Comparison of ENCODE assay signal across 25 mouse cellular contexts in genomic region chr5:32014786-32015185, GRCm38 (mm10).
DNase-seq lines count a peak whose midpoint lies in the region; ATAC-seq and TF ChIP-seq lines count a peak whose summit lies in the region.
"Had no signal": no experiment of that assay in that cellular context is flagged by ENCODE, and none has a peak within 500 bp of the region (broad histone marks: within the 10 kb centered on the region; RNA-seq: fewer than 3 reads in every experiment).

No protein-coding gene starts in this region.

- no peaks in the 10 kb centered on the region for H3K79me2 ChIP-seq in CH12.LX (replicated peaks; ENCODE audit: control insufficient read depth, extremely low read depth, insufficient read depth, poor library complexity, severe bottlenecking)

- no peak for TF ChIP-seq RAD21 in CH12.LX (IDR thresholded peaks at IDR 0.05; ENCODE audit: low read depth, low read length)

- dilution Hi-C loops in CH12.LX (cut with MboI; ENCODE audit: extremely low pct_ligation_motif_present, extremely low pct_unique_long_range_greater_than_20kb, low sequenced_read_pairs): no loop called here

- no peak overlapping the region for H3K4me2 ChIP-seq in CH12.LX (ENCODE audit: insufficient read depth, low read depth, poor library complexity, severe bottlenecking)
- H3K4me2 ChIP-seq in midbrain, embryonic 15.5 days: no peak overlapping the region
- H3K4me2 ChIP-seq: embryonic facial prominence, embryonic 13.5 days; embryonic facial prominence, embryonic 15.5 days; forebrain, embryonic 12.5 days had no signal

- H3K27me3 ChIP-seq in heart, embryonic 10.5 days (ENCODE audit: insufficient read depth, poor library complexity, severe bottlenecking): no peaks in the 10 kb centered on the region
- H3K27me3 ChIP-seq in CH12.LX (replicated peaks): no peaks in the 10 kb centered on the region
- no peaks in the 10 kb centered on the region for H3K27me3 ChIP-seq in midbrain, embryonic 15.5 days (replicated peaks)
- H3K27me3 ChIP-seq: embryonic facial prominence, embryonic 13.5 days; embryonic facial prominence, embryonic 15.5 days; forebrain, embryonic 12.5 days had no signal

- H3K4me1 ChIP-seq in heart, embryonic 10.5 days: peaks cover 20% of the 10 kb centered on the region; the same call in 1 of the 2 replicates
- peaks cover 4 to 31% of the 10 kb centered on the region in 2 experiments; a peak in 3 of 4 replicates for H3K4me1 ChIP-seq in CH12.LX (ENCODE audit: control insufficient read depth in 1 of 2, insufficient read depth in 2 of 2)
- H3K4me1 ChIP-seq in midbrain, embryonic 15.5 days: no peaks in the 10 kb centered on the region
- H3K4me1 ChIP-seq: embryonic facial prominence, embryonic 13.5 days; embryonic facial prominence, embryonic 15.5 days; forebrain, embryonic 10.5 days; forebrain, embryonic 12.5 days had no signal

- in situ Hi-C loops in CH12.LX (cut with MboI; ENCODE audit: low pct_ligation_motif_present, low pct_unique_long_range_greater_than_20kb, low sequenced_read_pairs): no loop called here

- peak; percentile 50 for DNase-seq in heart, embryonic 10.5 days (ENCODE audit: low spot score)
- DNase-seq in heart, postnatal 14 days: no peak
- DNase-seq in A20 (ENCODE audit: low read depth, low spot score): peak; percentile 70
- no peak for DNase-seq in CH12.LX (ENCODE audit: extremely low read depth)
- no peak for DNase-seq in gastrocnemius, postnatal 10 days
- DNase-seq: adrenal gland, adult 2 months; adrenal gland, postnatal 10 days; adrenal gland, postnatal 25 days; B cell, adult 2 months; cerebellum, adult 11 months; cerebellum, adult 18-20 months; cerebellum, adult 8-10 months; cerebellum, adult 9-11 months; cerebellum, postnatal 14 days; cerebellum, postnatal 36 days; embryo, embryonic 11 days had no signal

- no peak overlapping the region for H3K4me3 ChIP-seq in heart, embryonic 10.5 days
- no peak overlapping the region for H3K4me3 ChIP-seq in CH12.LX (replicated peaks in 1 of 3; ENCODE audit: low read depth in 2 of 3, low read length in 2 of 3, poor library complexity in 1 of 3)
- H3K4me3 ChIP-seq in midbrain, embryonic 15.5 days: no peak overlapping the region
- H3K4me3 ChIP-seq: embryonic facial prominence, embryonic 13.5 days; embryonic facial prominence, embryonic 15.5 days; erythroblast, embryonic 14.5 days; forebrain, embryonic 10.5 days; forebrain, embryonic 12.5 days had no signal

- H3K9me3 ChIP-seq in heart, embryonic 10.5 days: no peaks in the 10 kb centered on the region
- no peaks in the 10 kb centered on the region for H3K9me3 ChIP-seq in CH12.LX (replicated peaks; ENCODE audit: low read length)
- H3K9me3 ChIP-seq in midbrain, embryonic 15.5 days: no peaks in the 10 kb centered on the region
- H3K9me3 ChIP-seq: embryonic facial prominence, embryonic 13.5 days; embryonic facial prominence, embryonic 15.5 days; forebrain, embryonic 10.5 days; forebrain, embryonic 12.5 days had no signal

- H3K27ac ChIP-seq in heart, embryonic 10.5 days: no peak overlapping the region
- H3K27ac ChIP-seq in CH12.LX (ENCODE audit: insufficient read depth, low read depth): no peak overlapping the region
- H3K27ac ChIP-seq in midbrain, embryonic 15.5 days: no peak overlapping the region
- H3K27ac ChIP-seq: embryonic facial prominence, embryonic 13.5 days; embryonic facial prominence, embryonic 15.5 days; forebrain, embryonic 10.5 days; forebrain, embryonic 12.5 days had no signal

- 89% methylated on average over 7 of the region's 7 CpGs for WGBS in heart, embryonic 10.5 days
- 92% methylated on average over 7 of the region's 7 CpGs for WGBS in midbrain, embryonic 15.5 days

- TF ChIP-seq EP300 in CH12.LX (IDR thresholded peaks at IDR 0.05; ENCODE audit: low read length): no peak

- TF ChIP-seq POLR2A in CH12.LX (IDR thresholded peaks at IDR 0.05; ENCODE audit: low read depth, low read length): no peak

- TF ChIP-seq CTCF in CH12.LX (conservative IDR thresholded peaks at IDR 0.05 in 1 of 2, IDR thresholded peaks at IDR 0.05 in 1 of 2; ENCODE audit: low read depth in 2 of 2, low read length in 2 of 2): no peak

- no peaks in the 10 kb centered on the region for H3K36me3 ChIP-seq in heart, embryonic 10.5 days
- peaks cover 0 to 19% of the 10 kb centered on the region in 2 experiments for H3K36me3 ChIP-seq in CH12.LX (replicated peaks in 1 of 2; ENCODE audit: control insufficient read depth in 1 of 2, insufficient read depth in 1 of 2, low read length in 1 of 2)
- no peaks in the 10 kb centered on the region for H3K36me3 ChIP-seq in midbrain, embryonic 15.5 days (replicated peaks)
- H3K36me3 ChIP-seq: embryonic facial prominence, embryonic 13.5 days; embryonic facial prominence, embryonic 15.5 days; forebrain, embryonic 10.5 days; forebrain, embryonic 12.5 days had no signal

- no peak overlapping the region for H3K9ac ChIP-seq in CH12.LX (ENCODE audit: insufficient read depth, low read depth)
- H3K9ac ChIP-seq in midbrain, embryonic 15.5 days: no peak overlapping the region
- H3K9ac ChIP-seq: embryonic facial prominence, embryonic 13.5 days; embryonic facial prominence, embryonic 15.5 days; forebrain, embryonic 12.5 days had no signal

- ATAC-seq in midbrain, embryonic 15.5 days (replicated peaks): no peak
- ATAC-seq: CD4-positive, CD25-positive, alpha-beta regulatory T cell, adult 4 months; forebrain, embryonic 14.5 days; forebrain, embryonic 16.5 days had no signal

- intact Hi-C loops in heart, postnatal 14 days (cut with DNase I): no loop called here

TF ChIP-seq in CH12.LX, 34 proteins besides CTCF, POLR2A, EP300 and RAD21:
- TF ChIP-seq BHLHE40 (IDR thresholded peaks at IDR 0.05; ENCODE audit: low read depth, low read length) (peak; percentile 64), CHD2 (IDR thresholded peaks at IDR 0.05; ENCODE audit: low read length) (no peak)

Comparison
In these comparisons a context has a peak if more than half of its experiments do, and no peak if none do; other contexts are left out.
1. DNase-seq: peak in heart, embryonic 10.5 days (single experiment) and A20 (single experiment); none in heart, postnatal 14 days (0 of 2), CH12.LX (single experiment) and gastrocnemius, postnatal 10 days (single experiment).